Mouse (Mus musculus): ENCODE data around the gene Slc6a5.

Slc6a5 gene

GRCm38 (mm10) chr7:49909850-49910249, at the start of gene Slc6a5:
Slc6a5 (plus strand) TSS chr7:49910146.
- DNase-seq (ENCODE audit: low spot score in 2 of 2): no peak

DNA sequence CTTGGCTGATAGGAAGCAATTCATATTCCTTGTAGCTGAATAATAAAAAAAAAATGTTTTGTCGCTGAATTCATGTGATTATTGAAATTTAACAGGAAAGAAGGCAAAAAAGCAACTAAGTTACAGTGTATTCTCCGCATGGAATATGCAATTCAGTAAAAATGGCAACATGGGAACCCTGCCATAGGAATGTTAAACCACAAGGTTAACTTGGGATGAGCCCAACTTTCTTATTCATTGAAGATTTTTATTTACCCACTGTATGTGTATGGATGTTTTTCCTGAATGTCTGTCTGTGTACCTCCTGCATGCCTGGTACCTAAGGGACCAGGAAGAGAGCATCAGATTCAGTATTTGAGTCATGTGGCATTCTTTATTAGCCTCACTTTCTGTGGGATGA, 48.8 kb upstream of the Slc6a5 start:
- no peak for DNase-seq (ENCODE audit: low spot score in 2 of 2)

DNA sequence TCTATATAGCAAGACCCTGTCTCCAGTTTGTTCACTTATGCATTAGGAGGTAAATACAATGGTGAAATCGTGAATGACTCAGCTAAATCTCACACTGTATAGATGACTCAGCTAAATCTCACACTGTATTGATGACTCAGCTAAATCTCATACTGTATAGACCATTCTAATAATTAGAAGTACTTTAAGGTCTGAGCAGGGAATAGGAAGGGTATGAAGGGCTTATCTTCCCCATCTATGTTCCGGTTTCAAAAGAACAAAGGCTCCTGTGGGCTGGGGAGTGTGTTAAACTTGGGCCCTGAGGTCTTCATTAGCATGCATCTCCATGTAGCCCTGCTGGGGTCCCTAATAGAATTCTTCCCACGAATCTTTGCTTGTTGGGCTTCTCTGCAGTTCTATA, 46.2 kb upstream of the Slc6a5 start:
- DNase-seq (ENCODE audit: low spot score in 2 of 2): no peak

DNA sequence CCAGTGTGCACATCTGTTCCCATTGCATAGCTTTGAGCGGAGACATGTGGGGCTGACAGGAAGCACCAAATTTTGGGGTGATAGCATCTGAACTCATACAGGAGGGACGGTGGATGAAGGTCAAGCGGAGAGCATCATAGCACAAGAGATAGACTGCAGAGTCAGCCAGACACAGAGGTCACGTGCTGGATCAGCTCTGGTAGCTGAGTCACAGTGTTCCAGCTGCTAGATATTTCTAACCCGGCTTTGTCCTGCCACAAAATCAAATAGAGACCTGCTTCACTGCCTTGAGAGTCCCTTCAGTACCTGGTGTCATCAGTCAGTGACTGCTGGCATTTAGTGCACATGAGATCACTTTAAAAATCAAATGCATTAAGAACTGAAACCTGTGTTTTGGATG, 40.3 kb upstream of the Slc6a5 start:
- no peak for DNase-seq (ENCODE audit: low spot score in 2 of 2)

GRCm38 (mm10) chr7:49870276-49870675, 39.7 kb upstream of the Slc6a5 start:
- DNase-seq (ENCODE audit: low spot score in 2 of 2): peak in 1 of 2 experiments; percentile 42

DNA sequence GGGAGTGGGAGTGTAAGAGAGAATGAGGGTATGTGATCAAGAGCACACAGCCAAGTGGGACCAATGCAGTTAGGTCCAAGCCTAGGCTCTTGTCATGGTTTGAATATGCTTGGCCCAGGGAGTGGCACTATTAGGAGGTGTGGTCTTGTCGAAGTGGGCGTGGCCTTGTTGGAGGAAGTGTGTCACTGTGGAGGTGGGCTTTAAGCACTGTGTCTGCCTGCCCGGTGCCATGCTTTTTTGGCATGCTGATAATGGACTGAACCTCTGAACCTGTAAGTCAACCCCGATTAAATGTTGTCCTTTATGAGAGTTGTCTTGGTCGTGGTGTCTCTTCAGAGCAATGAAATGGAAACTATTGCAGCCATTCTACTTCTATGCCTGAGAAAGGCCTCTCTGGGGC, 32.6 kb upstream of the Slc6a5 start:
- DNase-seq (ENCODE audit: low spot score in 2 of 2): no peak

- no peak for DNase-seq (ENCODE audit: low spot score in 2 of 2)
Observed at GRCm38 (mm10) chr7:49879051-49879450, 30.9 kb upstream of the Slc6a5 start.

DNA sequence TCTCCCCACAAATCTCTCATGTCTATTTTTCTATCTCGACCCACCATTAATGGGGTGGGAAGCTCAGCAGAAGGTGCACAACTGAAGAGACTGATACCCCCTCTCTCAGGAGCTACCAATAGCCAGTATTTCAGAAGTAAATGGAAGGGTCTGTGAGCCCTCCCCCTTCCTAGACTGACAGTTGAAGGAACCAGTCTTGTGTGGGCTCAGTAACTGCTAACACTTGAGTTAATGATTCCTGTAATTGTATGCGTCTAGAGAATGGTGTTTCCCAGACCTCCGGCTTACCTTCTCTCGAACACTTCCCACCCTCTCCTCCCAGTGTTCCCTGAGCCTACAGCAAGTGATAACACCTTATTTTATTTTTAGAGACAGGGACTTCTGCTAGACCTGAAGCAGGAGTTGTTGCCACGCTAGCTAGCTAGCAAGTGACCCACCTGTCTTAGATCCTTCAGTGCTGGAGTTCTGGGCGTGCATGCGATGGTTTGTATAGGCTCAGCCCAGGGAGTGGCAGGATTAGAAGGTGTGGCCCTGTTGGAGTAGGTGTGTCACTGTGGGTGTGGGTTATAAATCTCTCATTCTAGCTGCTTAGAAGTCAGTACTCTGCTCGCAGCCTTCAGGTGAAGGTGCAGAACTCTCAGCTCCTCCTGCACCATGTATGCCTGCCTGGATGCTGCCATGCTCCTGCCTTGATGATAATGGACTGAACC, 29.8 kb upstream of the Slc6a5 start:
- DNase-seq (ENCODE audit: low spot score in 2 of 2): no peak

GRCm38 (mm10) chr7:49882288-49882687, 27.7 kb upstream of the Slc6a5 start:
- no peak for DNase-seq (ENCODE audit: low spot score in 2 of 2)

DNA sequence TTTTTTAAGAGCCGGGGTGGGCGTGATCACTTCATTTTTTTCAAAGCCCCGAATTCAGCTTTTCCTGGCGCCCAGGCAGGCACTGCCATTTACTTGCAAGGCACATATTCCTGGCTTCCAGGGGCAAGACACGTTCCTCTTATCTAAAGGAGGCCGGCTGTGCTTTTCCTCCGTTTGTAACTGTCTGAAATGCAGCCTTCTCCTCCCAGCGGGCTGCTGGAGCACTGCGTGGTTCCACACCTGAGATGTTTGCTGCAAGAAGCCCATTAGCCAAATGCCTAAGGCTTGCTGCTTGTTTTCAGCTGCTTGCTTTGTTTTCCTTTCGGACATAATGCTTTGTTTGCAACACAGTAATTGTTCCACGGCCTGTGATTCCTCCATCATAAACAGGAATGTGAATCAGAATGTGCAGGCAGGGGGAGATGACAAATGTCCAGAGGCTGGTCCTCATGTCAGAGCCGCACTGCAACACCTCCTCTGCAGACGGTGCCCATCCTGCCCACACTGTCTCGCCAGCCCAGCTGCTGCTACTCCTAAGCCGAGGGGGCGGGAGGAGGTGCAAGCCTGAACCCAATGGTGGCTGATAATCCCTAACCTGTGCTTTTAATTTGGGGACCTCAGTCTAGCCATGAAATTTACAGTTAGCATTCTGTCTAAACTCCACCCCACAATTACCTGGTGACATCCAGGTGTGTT, 27.1 kb upstream of the Slc6a5 start:
- DNase-seq (ENCODE audit: low spot score in 2 of 2): peak; percentile 34 to 47

DNA sequence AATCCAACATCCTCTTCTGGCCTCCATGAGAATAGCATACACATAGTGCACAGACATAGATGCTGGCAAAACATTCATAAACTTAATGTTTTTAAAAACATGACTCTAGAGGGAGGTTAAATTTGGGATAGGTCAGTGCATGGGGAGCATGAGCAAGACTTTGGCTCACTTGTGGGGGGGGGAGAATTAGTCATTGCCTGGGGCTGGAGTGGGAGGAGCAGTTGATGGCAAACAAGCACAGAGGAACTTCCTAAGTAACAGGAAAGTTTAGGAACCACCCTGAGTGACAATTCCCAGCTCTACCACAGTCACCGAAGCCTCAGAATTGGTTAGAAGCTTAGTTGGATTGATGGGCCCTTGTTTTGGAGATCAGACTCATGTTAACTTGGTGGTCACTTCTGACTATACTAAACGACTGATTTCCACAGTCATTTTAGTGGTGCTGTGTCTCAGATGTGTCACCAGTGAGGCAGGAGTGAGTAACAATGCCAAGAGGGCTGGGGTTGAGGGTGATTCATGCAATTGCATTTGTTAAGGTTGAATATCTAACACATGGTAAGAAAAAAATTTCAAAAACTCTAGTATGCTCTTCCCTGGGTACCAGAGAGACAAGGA, 22.1 kb upstream of the Slc6a5 start:
- no peak for DNase-seq (ENCODE audit: low spot score in 2 of 2)

GRCm38 (mm10) chr7:49894786-49895185, 15.2 kb upstream of the Slc6a5 start:
- DNase-seq (ENCODE audit: low spot score in 2 of 2): no peak

- DNase-seq (ENCODE audit: low spot score in 2 of 2): no peak
Observed at GRCm38 (mm10) chr7:49895296-49895695, 14.7 kb upstream of the Slc6a5 start.

DNA sequence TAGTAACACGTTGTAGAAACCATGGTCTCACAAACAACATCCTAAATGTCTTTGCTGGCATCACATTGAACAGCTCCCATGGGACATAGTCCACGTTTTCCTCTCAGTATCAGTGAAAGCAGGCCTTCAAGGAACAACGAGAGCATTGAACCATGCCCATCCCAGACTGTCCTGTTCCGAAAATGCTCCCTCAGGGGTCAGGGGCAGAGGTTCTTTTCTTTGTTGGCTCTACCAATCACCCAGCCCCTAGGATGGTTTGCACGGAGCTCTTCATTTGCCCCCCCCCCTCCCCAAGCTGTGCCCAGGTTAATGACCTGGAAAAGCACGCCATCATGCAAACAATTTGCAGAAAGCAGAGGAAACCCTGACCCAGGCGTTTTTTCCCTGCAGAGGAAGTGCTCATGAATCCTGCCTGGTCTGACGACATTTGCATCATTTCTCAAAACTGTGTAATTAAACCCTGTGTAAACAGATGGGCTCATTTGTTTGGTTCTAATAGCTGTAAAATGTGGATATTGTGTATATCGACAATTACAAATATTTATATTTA, 7.9 kb upstream of the Slc6a5 start:
- DNase-seq (ENCODE audit: low spot score in 2 of 2): no peak

DNA sequence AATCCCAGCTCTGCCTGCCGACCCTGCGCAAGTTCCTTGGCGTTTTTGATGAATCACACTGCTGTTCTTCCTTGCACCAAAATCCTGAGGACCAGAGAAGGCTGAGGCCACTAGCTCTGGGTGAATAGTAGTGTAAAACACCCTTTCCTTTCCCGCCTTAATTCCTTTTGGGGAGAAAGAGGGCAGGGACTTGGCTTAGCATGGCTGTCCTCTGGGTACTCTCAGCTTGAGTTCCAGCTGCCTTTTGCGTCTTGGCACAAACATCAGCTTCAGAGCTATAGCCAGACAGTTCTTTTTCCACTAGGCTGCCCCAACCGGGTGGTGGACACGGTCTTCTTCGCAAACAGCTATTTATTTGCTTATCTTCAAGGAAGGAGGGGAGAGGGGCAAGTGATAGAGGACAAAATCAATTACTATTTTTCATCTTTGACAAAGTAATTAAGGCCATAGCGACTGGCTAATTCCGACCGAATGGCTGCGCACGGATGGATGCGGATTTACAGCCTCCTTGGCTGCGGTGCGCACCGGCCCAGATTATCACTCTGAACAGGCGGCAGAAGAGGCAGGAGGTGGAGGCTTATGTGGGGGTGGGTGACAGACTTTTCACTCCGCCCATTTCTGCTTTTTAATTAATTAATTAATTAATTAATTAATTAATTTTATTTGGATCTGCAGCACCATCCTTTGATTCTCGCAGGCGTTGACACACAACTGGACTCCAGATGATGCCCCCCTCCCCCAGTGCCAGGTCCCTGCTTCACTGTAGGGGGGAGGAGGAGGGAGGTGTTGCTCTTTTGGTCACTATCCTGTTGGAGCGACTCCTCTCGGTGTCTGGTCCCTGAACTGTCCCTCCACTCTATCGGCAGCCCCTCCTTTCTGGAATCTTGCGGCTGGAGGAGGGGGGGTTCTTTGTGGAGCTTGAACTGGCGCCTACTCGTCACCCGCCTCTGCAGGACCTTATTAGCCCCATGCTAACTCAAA, 2.5 kb upstream of the Slc6a5 start:
- DNase-seq (ENCODE audit: low spot score in 2 of 2): peak in 1 of 2 experiments; percentile 28

- no peak for DNase-seq (ENCODE audit: low spot score in 2 of 2)
Observed at GRCm38 (mm10) chr7:49908181-49908855, 1.6 kb upstream of the Slc6a5 start.

DNA sequence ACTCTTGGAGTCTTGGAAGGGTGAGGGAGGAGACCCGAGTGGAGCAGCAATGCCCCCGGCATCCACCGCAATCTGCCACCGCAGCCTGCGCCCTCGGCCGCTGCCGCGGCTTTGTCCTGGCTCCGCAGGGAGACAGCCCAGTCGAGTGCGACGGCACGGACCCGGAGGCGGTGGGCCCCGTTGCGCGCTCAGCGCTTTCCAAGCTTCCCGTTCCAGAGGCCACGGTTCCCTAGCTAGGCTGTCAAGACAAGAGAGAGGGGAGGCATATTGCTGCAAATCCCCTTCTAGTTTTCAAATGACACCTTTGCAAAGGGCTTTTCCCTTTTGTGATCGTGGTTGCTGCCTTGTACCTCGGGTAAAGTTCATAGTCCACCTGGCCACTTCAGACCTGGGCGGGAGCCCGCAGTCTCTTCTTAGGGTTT, 945 bp upstream of the Slc6a5 start:
- no peak for DNase-seq (ENCODE audit: low spot score in 2 of 2)

DNA sequence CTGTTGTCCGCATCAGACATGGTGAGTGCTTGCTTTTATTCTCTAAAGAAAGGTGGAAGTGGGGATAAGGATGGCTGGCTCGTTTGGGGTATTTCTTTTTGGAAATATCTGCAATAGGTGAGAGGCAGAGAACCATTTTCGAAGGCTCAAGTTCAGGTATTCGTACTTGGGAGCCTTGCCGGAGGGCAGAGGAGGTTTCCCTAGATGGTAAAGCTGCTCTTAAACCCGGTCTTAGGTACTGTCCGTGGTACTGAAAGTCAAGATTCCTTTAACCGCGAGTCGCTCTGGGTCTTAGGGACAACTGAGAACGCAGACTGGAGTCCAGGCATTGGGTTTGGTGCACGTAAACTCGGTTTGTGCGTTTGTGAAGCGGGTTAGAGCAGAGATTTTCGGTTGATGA, 415 bp downstream of the Slc6a5 start:
- DNase-seq (ENCODE audit: low spot score in 2 of 2): no peak

GRCm38 (mm10) chr7:49911147-49911946, 1.4 kb downstream of the Slc6a5 start:
- DNase-seq (ENCODE audit: low spot score in 2 of 2): no peak

DNA sequence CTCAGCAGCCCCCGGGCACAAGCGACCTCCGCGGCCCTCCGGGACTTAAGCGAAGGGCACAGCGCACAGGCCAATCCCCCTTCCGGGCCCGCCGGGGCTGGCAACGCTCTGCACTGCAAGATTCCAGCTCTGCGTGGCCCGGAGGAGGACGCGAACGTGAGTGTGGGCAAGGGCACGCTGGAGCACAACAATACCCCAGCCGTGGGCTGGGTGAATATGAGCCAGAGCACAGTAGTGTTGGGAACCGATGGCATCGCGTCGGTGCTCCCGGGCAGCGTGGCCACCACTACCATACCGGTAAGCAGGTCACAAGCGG, 2.0 kb downstream of the Slc6a5 start:
- DNase-seq (ENCODE audit: low spot score in 2 of 2): no peak
